13 mouse cellular contexts compared by ENCODE assay signal in genomic region chr3:146567884-146568530, GRCm38 (mm10). TPM values are rescaled to one million over a fixed set of nuclear protein-coding genes. Genes with fewer than 3 reads are reported as not detected.
DNase-seq lines count a peak whose midpoint lies in the region; ATAC-seq lines count a peak whose summit lies in the region.
"Had no signal": no experiment of that assay in that cellular context is flagged by ENCODE, and none has a peak within 500 bp of the region (broad histone marks: within the 10 kb centered on the region; RNA-seq: fewer than 3 reads in every experiment).

No protein-coding gene starts in this region.

- no peaks in the 10 kb centered on the region for H3K4me1 ChIP-seq in kidney, embryonic 14.5 days (ENCODE audit: control insufficient read depth, insufficient read depth, low read length)
- 0 out of 2 replicates have a peak, but pooled peaks cover 4% of the 10 kb centered on the region for H3K4me1 ChIP-seq in forebrain, embryonic 12.5 days

- no peaks in the 10 kb centered on the region for H3K36me3 ChIP-seq in kidney, embryonic 14.5 days (ENCODE audit: control insufficient read depth, insufficient read depth, low read length)
- no peaks in the 10 kb centered on the region for H3K36me3 ChIP-seq in forebrain, embryonic 12.5 days (replicated peaks)
- H3K36me3 ChIP-seq: midbrain, embryonic 15.5 days had no signal

- 70% methylated on average over 9 of the region's 9 CpGs for WGBS in kidney, embryonic 14.5 days
- WGBS in forebrain, embryonic 12.5 days, result 88% methylated on average over 9 of the region's 9 CpGs

- no peak overlapping the region for H3K9ac ChIP-seq in kidney, embryonic 14.5 days (ENCODE audit: low read depth, low read length)
- no peak overlapping the region for H3K9ac ChIP-seq in forebrain, embryonic 12.5 days
- H3K9ac ChIP-seq: midbrain, embryonic 15.5 days had no signal

- no peak for ATAC-seq in kidney, embryonic 14.5 days (ENCODE audit: low FRiP score, low TSS enrichment)
- no peak for ATAC-seq in forebrain, embryonic 12.5 days (ENCODE audit: low FRiP score)
- ATAC-seq: midbrain, embryonic 15.5 days had no signal

- DNase-seq in kidney, adult 11 months, result peak; percentile 49
- DNase-seq in 3134 (ENCODE audit: extremely low read depth, insufficient read length, low spot score), result peak; percentile 68
- DNase-seq in adrenal gland, adult 2 months, result peak; percentile 84
- DNase-seq in kidney, adult 9 months, result peak; percentile 50
- DNase-seq in embryo, embryonic 10 days (ENCODE audit: low spot score), result no peak
- no peak for DNase-seq in spleen, adult 18-20 months
- DNase-seq: gastrocnemius, postnatal 25 days had no signal

- H3K4me2 ChIP-seq in kidney, embryonic 14.5 days (replicated peaks; ENCODE audit: low read depth, low read length), result no peak overlapping the region
- H3K4me2 ChIP-seq in forebrain, embryonic 12.5 days, result no peak overlapping the region
- H3K4me2 ChIP-seq: midbrain, embryonic 15.5 days had no signal

- H3K9me3 ChIP-seq in kidney, embryonic 14.5 days (ENCODE audit: control insufficient read depth, low read length), result no peaks in the 10 kb centered on the region
- H3K9me3 ChIP-seq in forebrain, embryonic 12.5 days, result no peaks in the 10 kb centered on the region
- H3K9me3 ChIP-seq: midbrain, embryonic 15.5 days had no signal

- no peak overlapping the region for H3K4me3 ChIP-seq in kidney, embryonic 14.5 days (ENCODE audit: low read length)
- no peak overlapping the region for H3K4me3 ChIP-seq in forebrain, embryonic 12.5 days (replicated peaks)
- H3K4me3 ChIP-seq: midbrain, embryonic 15.5 days had no signal

- H3K27ac ChIP-seq in kidney, embryonic 14.5 days (ENCODE audit: low read depth, low read length), result no peak overlapping the region
- no peak overlapping the region for H3K27ac ChIP-seq in forebrain, embryonic 12.5 days
- H3K27ac ChIP-seq: midbrain, embryonic 15.5 days had no signal

- H3K27me3 ChIP-seq in kidney, embryonic 14.5 days (ENCODE audit: control insufficient read depth, insufficient read depth, low read length), result no peaks in the 10 kb centered on the region
- H3K27me3 ChIP-seq in forebrain, embryonic 12.5 days, result no peaks in the 10 kb centered on the region
- H3K27me3 ChIP-seq: midbrain, embryonic 15.5 days had no signal

RNA-seq across cellular contexts. Expression of gene Uox, which starts 2.2 kb away (rescaled TPM):
- polyA plus RNA-seq in kidney, embryonic 14.5 days (2014; fragmentation: Nextera tagmentation; extraction: Ambion mirVana), result not detected in 2 replicates
- 1 to 10 TPM in 1 of 2 experiments, not detected in 1; 3.1 TPM for total RNA-seq in adrenal gland, adult 2 months (2021)
- 0.06 TPM in 1 of 2 replicates, not detected in the other for polyA plus RNA-seq in adrenal gland, adult 2 months (2012; rRNA removed)
- not detected in 2 replicates for polyA plus RNA-seq in forebrain, embryonic 12.5 days (2016; fragmentation: Nextera tagmentation; extraction: Ambion mirVana)
- total RNA-seq: ES-E14; gastrocnemius, postnatal 25 days had no signal
- polyA plus RNA-seq: limb, embryonic 11.5 days; midbrain, embryonic 15.5 days had no signal

RNA-seq across cellular contexts. Expression of gene Rpf1, which starts 46.8 kb away (rescaled TPM):
- polyA plus RNA-seq in kidney, embryonic 14.5 days (2014; fragmentation: Nextera tagmentation; extraction: Ambion mirVana), result 69.5 and 78.7 TPM in 2 replicates
- 10 to 100 TPM; 25.1 to 35.1 TPM for total RNA-seq in adrenal gland, adult 2 months (2021)
- polyA plus RNA-seq in adrenal gland, adult 2 months (2012; rRNA removed), result 2.1 and 3.8 TPM in 2 replicates
- polyA plus RNA-seq in forebrain, embryonic 12.5 days (2016; fragmentation: Nextera tagmentation; extraction: Ambion mirVana), result 73.1 and 74.2 TPM in 2 replicates

RNA-seq across cellular contexts. Expression of gene Dnase2b, which starts 47.4 kb away (rescaled TPM):
- polyA plus RNA-seq in kidney, embryonic 14.5 days (2014; fragmentation: Nextera tagmentation; extraction: Ambion mirVana), result not detected in 2 replicates
- not detected for total RNA-seq in adrenal gland, adult 2 months (2021)
- polyA plus RNA-seq in adrenal gland, adult 2 months (2012; rRNA removed), result not detected in 2 replicates
- polyA plus RNA-seq in forebrain, embryonic 12.5 days (2016; fragmentation: Nextera tagmentation; extraction: Ambion mirVana), result not detected in 2 replicates
- total RNA-seq: ES-E14; gastrocnemius, postnatal 25 days had no signal
- polyA plus RNA-seq: cerebellum, adult 2 months; limb, embryonic 11.5 days; midbrain, embryonic 15.5 days had no signal

Comparison
In these comparisons a context has a peak if more than half of its experiments do, and no peak if none do; other contexts are left out.
1. DNase-seq: peak in kidney, adult 11 months (single experiment), 3134 (single experiment), adrenal gland, adult 2 months (single experiment) and kidney, adult 9 months (single experiment); none in embryo, embryonic 10 days (single experiment) and spleen, adult 18-20 months (0 of 2).
2. RNA of gene Rpf1, which starts 46.8 kb away (polyA plus RNA-seq): 73.1 to 74.2 TPM in forebrain, embryonic 12.5 days and 69.5 to 78.7 TPM in kidney, embryonic 14.5 days; 2.1 to 3.8 TPM in adrenal gland, adult 2 months; every median in the first group is over 10 times any median in the second.